Mouse (Mus musculus): ENCODE results near the gene Pop7.

DNA sequence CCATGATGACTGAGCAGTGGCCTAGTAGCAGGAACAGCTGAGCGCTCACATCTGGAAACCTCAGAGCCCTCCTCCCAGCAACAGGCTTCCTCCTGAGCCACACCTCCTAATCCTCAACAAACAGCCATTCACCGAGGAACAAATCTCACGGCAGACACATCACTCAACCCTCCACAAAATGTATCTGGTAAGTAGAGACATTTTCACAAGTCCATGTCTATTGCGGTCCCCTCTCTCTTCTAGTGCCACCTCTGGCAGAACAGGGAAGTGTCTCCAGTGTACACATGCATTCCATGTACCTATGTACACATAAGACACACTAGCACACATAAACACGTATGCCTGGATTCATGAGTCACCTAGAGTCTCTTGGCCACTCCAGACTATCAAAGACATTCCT, 48.8 kb upstream of the Pop7 start:
- TF ChIP-seq POLR2A (IDR thresholded peaks at IDR 0.05; ENCODE audit: low read depth, low read length) (no peak), CTCF (conservative IDR thresholded peaks at IDR 0.05; ENCODE audit: insufficient read depth, insufficient read length, low read depth, low read length) (peak; percentile 20; the same call in 1 of the 2 replicates)

All from kidney, adult 2 months (tissue).